Mouse (Mus musculus) intestine, embryonic 16.5 days (tissue): ENCODE measurements around the gene H2al1i. TPM values are rescaled to one million over a fixed set of nuclear protein-coding genes. Genes with fewer than 3 reads are reported as not detected.
"Not testable (repeated sequence)": the region's sequence is repeated elsewhere in the genome, so short reads cannot be mapped to it uniquely, and the experiment has no call there.

Experiments
- ATAC-seq: fragments of 200-750 bp; cut with Nextera tagmentation; 2 replicates; pipeline ENCODE4 v1.8.0; 2017; ENCODE audit warnings: moderate TSS enrichment, moderate library complexity
- H3K27ac ChIP-seq: fragments of 300-500 bp; sonication (generic); 2 replicates; pipeline ENCODE4 v1.5.1; 2014; ENCODE audit warnings: mild to moderate bottlenecking, low read length
- H3K27me3 ChIP-seq: fragments of 300-500 bp; sonication (generic); replicated peaks from 2 replicates; pipeline ENCODE4 v1.6.1; 2014; ENCODE audit warnings: low read length, control low read depth, mixed read lengths; ENCODE audit not compliant: control insufficient read depth, insufficient read depth
- H3K36me3 ChIP-seq: fragments of 300-500 bp; sonication (generic); 2 replicates; pipeline ENCODE4 v1.6.1; 2014; ENCODE audit warnings: low read length, control low read depth; ENCODE audit not compliant: control insufficient read depth, insufficient read depth
- H3K4me1 ChIP-seq: fragments of 300-500 bp; sonication (generic); 2 replicates; pipeline ENCODE4 v1.6.1; 2014; ENCODE audit warnings: low read length, control low read depth, mixed read lengths; ENCODE audit not compliant: control insufficient read depth, insufficient read depth
- H3K4me2 ChIP-seq: fragments of 300-500 bp; sonication (generic); 2 replicates; pipeline ENCODE4 v1.6.1; 2014; ENCODE audit warnings: low read depth, low read length, control low read depth
- H3K4me3 ChIP-seq: fragments of 300-500 bp; sonication (generic); 2 replicates; pipeline ENCODE4 v1.5.1; 2014; ENCODE audit warnings: mild to moderate bottlenecking, low read length
- H3K9ac ChIP-seq: fragments of 300-500 bp; sonication (generic); 2 replicates; pipeline ENCODE4 v1.6.1; 2014; ENCODE audit warnings: low read depth, low read length
- H3K9me3 ChIP-seq: fragments of 300-500 bp; sonication (generic); 2 replicates; pipeline ENCODE4 v1.6.1; 2016; ENCODE audit warnings: low read length, control low read depth; ENCODE audit not compliant: control insufficient read depth
- WGBS: fragments of 180-500 bp; shearing (Covaris S2); extraction: QIAGEN DNeasy Blood & Tissue Kit; methylation state at CpG from one replicate; pipeline ENCODE4 v1.1.7; 2014; 5-methylcytosine and 5-hydroxymethylcytosine counted together
- polyA plus RNA-seq: library from polyadenylated mRNA; unstranded; fragments of >200 nt; fragmentation: Nextera tagmentation; extraction: Ambion mirVana; gene quantifications from 2 replicates; pipeline ENCODE4 v1.2.1, GENCODE M21; 2015

H2al1i gene
- polyA plus RNA-seq, 1 experiment from 2014 or later, result not detected

- not testable (repeated sequence) for ATAC-seq, H3K9ac ChIP-seq, H3K27me3 ChIP-seq, H3K4me1 ChIP-seq, H3K4me3 ChIP-seq, H3K9me3 ChIP-seq, H3K4me2 ChIP-seq, H3K27ac ChIP-seq, H3K36me3 ChIP-seq
- WGBS, result no CpG with 5 or more reads among the region's 6 CpGs
Measured at GRCm38 (mm10) chrX:11314858-11315257, 9.6 kb upstream of the H2al1i start, which contains the start of gene H2al1f. Gene H2al1f (plus strand): TSS chrX:11315158.

- not testable (repeated sequence) for H3K4me3 ChIP-seq, H3K9me3 ChIP-seq, ATAC-seq, H3K27me3 ChIP-seq, H3K36me3 ChIP-seq, H3K27ac ChIP-seq, H3K4me1 ChIP-seq, H3K9ac ChIP-seq, H3K4me2 ChIP-seq
- no CpG with 5 or more reads among the region's 3 CpGs for WGBS
Measured at GRCm38 (mm10) chrX:11317956-11318355, 6.5 kb upstream of the H2al1i start, which contains the start of gene H2al1g. Gene H2al1g (plus strand): TSS chrX:11318256.

- H3K27me3 ChIP-seq, H3K4me3 ChIP-seq, ATAC-seq, H3K36me3 ChIP-seq, H3K4me2 ChIP-seq, H3K9me3 ChIP-seq, H3K9ac ChIP-seq, H3K4me1 ChIP-seq, H3K27ac ChIP-seq: not testable (repeated sequence)
- no CpG with 5 or more reads among the region's 6 CpGs for WGBS
Measured at GRCm38 (mm10) chrX:11321192-11321591, 3.3 kb upstream of the H2al1i start, which contains the start of gene H2al1h. Gene H2al1h (plus strand): TSS chrX:11321492.

GRCm38 (mm10) chrX:11327522-11327921 lies 3.1 kb downstream of the H2al1i start, which contains the start of gene H2al1j:
Gene H2al1j (plus strand): TSS chrX:11327822.
- not testable (repeated sequence) for ATAC-seq, H3K9me3 ChIP-seq, H3K4me1 ChIP-seq, H3K36me3 ChIP-seq, H3K27me3 ChIP-seq, H3K4me2 ChIP-seq, H3K4me3 ChIP-seq, H3K27ac ChIP-seq, H3K9ac ChIP-seq
- WGBS, result 91% methylated on average over 2 of the region's 2 CpGs

GRCm38 (mm10) chrX:11345762-11346161 lies 21.3 kb downstream of the H2al1i start:
- no peak for ATAC-seq
- 65% methylated on average over 9 of the region's 9 CpGs for WGBS
- H3K4me3 ChIP-seq, result no peak overlapping the region
- no peaks in the 10 kb centered on the region for H3K36me3 ChIP-seq
- H3K9ac ChIP-seq, result no peak overlapping the region
- no peaks in the 10 kb centered on the region for H3K4me1 ChIP-seq
- H3K9me3 ChIP-seq, result no peaks in the 10 kb centered on the region
- H3K4me2 ChIP-seq, result no peak overlapping the region
- peaks cover 2% of the 10 kb centered on the region; the same call in 1 of the 2 replicates for H3K27me3 ChIP-seq
- H3K27ac ChIP-seq, result no peak overlapping the region

- Histone ChIP-seq H3K9ac (no peak overlapping the region), H3K36me3 (no peaks in the 10 kb centered on the region), H3K4me1 (no peaks in the 10 kb centered on the region), H3K4me2 (no peak overlapping the region), H3K4me3 (no peak overlapping the region), H3K27me3 (peaks cover 2% of the 10 kb centered on the region; the same call in 1 of the 2 replicates), H3K27ac (no peak overlapping the region), H3K9me3 (no peaks in the 10 kb centered on the region)
- ATAC-seq, result no peak
- WGBS, result 94% methylated on average over 3 of the region's 3 CpGs
Measured at GRCm38 (mm10) chrX:11346756-11347155, 22.3 kb downstream of the H2al1i start.

GRCm38 (mm10) chrX:11360823-11361222 lies 36.4 kb downstream of the H2al1i start:
- Histone ChIP-seq H3K4me3 (no peak overlapping the region), H3K9ac (no peak overlapping the region), H3K4me2 (no peak overlapping the region), H3K36me3 (no peaks in the 10 kb centered on the region), H3K27me3 (0 out of 2 replicates have a peak, but pooled peaks cover 3% of the 10 kb centered on the region), H3K9me3 (no peaks in the 10 kb centered on the region), H3K4me1 (no peaks in the 10 kb centered on the region), H3K27ac (no peak overlapping the region)
- no peak for ATAC-seq
- 82% methylated on average over 6 of the region's 6 CpGs for WGBS

- ATAC-seq, result no peak
- no peak overlapping the region for H3K9ac ChIP-seq
- H3K27me3 ChIP-seq, result 0 out of 2 replicates have a peak, but pooled peaks cover 3% of the 10 kb centered on the region
- H3K36me3 ChIP-seq, result no peaks in the 10 kb centered on the region
- H3K4me1 ChIP-seq, result no peaks in the 10 kb centered on the region
- WGBS, result 83% methylated on average over 2 of the region's 2 CpGs
- no peak overlapping the region for H3K4me2 ChIP-seq
- H3K27ac ChIP-seq, result no peak overlapping the region
- no peak overlapping the region for H3K4me3 ChIP-seq
- H3K9me3 ChIP-seq, result no peaks in the 10 kb centered on the region
Measured at GRCm38 (mm10) chrX:11361261-11361660, 36.8 kb downstream of the H2al1i start.

- Histone ChIP-seq H3K9ac (no peak overlapping the region), H3K27me3 (0 out of 2 replicates have a peak, but pooled peaks cover 3% of the 10 kb centered on the region), H3K4me2 (no peak overlapping the region), H3K27ac (no peak overlapping the region), H3K4me1 (no peaks in the 10 kb centered on the region), H3K4me3 (no peak overlapping the region), H3K36me3 (no peaks in the 10 kb centered on the region), H3K9me3 (no peaks in the 10 kb centered on the region)
- WGBS, result 72% methylated on average over 6 of the region's 6 CpGs
- no peak for ATAC-seq
Measured at GRCm38 (mm10) chrX:11363890-11364289, 39.4 kb downstream of the H2al1i start.

GRCm38 (mm10) chrX:11365151-11365550 lies 40.7 kb downstream of the H2al1i start:
- H3K9ac ChIP-seq, result no peak overlapping the region
- 59% methylated on average over 12 of the region's 12 CpGs for WGBS
- no peak overlapping the region for H3K27ac ChIP-seq
- H3K4me3 ChIP-seq, result no peak overlapping the region
- no peaks in the 10 kb centered on the region for H3K36me3 ChIP-seq
- H3K4me1 ChIP-seq, result no peaks in the 10 kb centered on the region
- no peak overlapping the region for H3K4me2 ChIP-seq
- ATAC-seq, result no peak
- H3K9me3 ChIP-seq, result no peaks in the 10 kb centered on the region
- H3K27me3 ChIP-seq, result 0 out of 2 replicates have a peak, but pooled peaks cover 7% of the 10 kb centered on the region
